Mouse (Mus musculus) adrenal gland, postnatal 10 days (tissue): ENCODE results near the gene Arrdc1. TPM values are rescaled to one million over a fixed set of nuclear protein-coding genes. Genes with fewer than 3 reads are reported as not detected.
A peak's percentile ranks its signal among the peaks of the same experiment; 100 is the strongest.

ENCODE experiments used
- DNase-seq: peaks from one replicate; pipeline ENCODE4 v3.0.0; 2021; ENCODE audit warnings: mixed read lengths
- total RNA-seq, 2 experiments: library from RNA; stranded (reverse); gene quantifications; 2 replicates each; pipeline ENCODE4 v1.2.3; 2021

Gene Arrdc1
- total RNA-seq, 2 experiments from 2014 or later = 14.2 to 25.4 TPM

DNA sequence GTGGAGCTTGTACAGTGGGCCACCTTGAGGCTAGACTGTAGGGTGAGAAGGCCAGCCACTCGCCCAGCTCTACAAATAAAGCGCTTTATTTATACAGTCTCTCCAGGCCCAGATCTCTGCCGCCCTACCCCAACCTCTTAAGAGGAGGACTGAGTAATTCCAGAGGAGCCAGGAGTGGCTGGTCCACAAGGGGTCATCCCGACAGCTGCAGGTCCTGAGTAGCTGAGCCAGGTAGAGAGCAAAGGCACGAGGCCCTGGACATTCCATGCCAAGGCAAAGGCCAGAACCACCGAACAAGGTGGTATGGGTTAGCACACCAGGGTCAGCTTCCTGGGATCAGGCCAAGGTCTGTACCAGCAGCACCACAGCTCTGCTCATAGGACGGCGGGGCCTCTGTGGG is 9.8 kb downstream of the Arrdc1 start:
- DNase-seq = no peak

DNA sequence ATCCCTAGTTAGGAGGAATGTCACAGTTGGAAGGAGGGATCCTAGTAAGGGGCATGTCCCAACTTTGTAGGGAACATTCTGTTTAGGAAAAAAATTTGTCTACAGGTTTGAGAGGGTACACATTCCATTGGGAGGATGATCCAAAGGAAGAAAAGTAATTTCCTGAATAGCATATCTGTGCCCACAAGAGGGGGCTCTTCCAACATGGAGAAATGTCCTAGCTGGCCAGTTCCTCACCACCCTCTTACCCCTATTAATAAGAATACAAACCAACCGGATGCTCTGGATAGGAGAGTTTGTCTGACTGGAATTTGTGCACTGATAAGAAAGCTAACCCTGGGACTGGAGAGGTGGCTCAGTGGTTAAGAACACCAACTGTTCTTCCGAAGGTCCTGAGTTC is 11.5 kb downstream of the Arrdc1 start:
- peak; percentile 33 for DNase-seq

DNA sequence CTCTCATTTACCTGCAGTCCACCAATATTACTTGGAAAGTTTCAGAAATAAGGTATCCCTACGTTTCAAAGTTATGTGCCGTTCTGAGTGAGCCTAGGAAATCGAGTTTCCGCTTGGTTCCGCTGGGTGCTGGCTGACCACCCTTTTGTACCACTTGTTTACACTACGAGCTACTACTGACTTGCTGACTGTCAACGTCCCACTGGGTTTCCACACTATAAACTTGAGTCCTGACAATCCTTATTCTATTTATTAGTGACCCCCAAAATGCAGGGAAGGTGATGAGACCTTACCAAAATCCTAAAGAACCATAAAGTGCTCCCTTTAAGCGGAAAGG is 15.2 kb downstream of the Arrdc1 start:
- DNase-seq = no peak

DNA sequence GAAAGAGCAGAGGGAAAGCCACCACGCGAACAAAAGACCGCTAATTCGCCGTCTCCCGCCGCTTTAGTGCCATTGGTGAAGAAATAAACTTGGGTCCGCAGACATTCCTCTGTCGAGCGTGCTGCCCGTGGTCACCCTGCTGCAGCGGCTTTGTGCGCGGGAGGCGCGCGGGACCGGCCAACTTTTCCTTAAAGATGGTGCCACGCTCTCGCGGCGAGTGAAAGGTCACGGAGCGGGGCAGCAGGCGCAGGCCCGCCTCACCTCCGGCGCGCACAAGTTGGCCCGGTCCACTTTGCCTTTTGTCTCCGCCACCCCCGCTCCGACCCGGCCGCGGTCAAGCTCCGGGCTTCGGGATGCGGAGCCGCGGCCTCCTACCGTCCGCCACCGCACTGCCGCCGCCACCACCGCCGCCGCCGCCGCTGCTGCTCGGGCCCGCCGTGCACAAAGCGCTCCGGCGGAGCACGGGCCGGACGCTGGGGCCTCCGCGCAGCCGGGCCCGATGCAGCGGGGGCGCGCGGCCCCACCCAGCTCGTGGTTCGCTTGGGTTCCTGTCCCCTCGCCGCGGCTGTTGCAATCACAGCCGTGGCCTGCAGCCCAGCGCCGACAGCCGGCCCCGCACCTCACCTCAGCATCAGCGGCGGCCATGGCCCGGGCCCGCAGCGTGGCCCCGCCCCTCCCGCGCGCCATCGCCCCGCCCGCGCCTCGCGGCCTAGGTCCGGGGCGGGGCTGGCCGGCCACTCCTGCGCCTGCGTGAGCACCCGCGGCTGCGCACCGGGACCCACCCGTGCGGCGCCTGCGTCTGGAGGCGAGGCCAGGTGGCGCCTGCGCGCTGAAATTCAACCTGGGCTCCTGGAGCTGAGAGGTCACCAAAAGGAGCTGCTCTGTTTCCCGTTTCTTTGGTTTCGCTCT is 15.9 kb downstream of the Arrdc1 start, which contains the start of gene Ehmt1:
TSS of gene Ehmt1 (minus strand) at position 685 of the 909 bp plus-strand sequence.
- DNase-seq = peak; percentile 97

DNA sequence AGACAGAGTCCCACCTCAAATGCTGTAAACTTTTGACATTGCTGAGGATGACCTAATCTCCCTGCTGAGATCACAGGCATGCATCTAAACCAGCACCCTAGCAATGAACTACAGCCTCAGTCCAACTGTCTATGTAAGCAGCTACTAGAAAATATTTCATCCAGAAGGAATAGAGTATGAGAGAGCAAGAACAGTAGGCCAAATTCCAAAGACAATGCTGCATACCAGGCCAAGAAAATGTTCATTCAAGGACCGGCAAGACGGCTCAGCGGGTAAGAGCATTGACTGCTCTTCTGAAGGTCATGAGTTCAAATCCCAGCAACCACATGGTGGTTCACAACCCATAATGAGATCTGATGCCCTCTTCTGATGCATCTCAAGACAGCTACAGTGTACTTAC is 20.3 kb downstream of the Arrdc1 start:
- no peak for DNase-seq

DNA sequence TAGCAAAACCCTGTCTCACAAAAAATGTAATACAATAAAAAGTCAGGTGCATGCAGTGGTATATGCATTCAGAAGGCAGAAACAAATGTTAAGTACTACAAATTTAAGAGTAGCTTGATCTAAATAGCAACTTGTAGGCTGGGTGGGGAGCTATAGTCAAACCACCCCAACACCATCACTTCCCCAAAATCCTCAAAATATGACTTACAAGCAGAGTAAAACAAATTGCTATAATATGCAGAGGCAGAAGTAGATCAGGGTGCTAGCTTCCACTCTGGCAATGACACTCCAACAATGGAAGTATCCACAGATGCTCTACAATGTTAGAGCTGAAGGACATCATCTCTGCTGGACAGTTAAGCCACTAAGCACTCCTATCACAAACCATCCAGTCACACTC is 22.5 kb downstream of the Arrdc1 start:
- no peak for DNase-seq

DNA sequence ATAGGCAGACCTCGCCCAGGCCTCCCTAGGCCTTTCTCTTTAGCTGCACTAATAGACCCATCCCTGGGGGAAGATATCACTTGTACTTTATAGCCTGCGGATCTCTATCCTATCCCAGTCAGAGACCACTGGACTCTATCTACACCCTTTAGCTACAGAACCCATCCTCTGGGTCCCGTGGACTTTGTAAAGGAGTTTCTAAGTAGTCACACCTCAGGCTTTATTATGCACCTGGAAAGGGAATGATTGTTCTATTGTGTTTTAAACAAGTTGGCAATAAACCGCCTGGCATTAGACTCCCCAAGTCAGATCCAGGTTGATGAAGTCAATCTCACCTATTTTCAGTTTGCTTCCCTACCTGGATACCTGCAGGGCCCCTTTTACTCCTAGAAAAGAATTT is 22.9 kb downstream of the Arrdc1 start:
- DNase-seq = no peak

DNA sequence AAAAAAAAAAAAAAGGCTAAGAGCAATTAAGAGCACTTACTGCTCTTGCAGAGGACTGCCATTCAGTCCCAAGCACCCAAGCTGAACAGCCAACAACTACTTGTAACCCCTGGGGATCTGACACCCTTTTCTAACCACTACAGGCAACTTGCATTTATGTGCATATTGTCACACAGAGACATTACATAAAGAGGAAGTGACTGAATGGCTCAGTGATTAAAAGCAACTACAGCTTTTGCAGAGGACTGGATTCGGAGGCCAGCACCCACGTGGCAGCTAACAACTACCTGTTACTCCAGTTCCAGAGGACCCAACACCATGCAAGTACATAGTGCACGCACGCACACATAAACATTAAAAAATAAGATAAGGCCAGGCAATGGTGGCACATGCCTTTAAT is 24.6 kb downstream of the Arrdc1 start:
- no peak for DNase-seq

DNA sequence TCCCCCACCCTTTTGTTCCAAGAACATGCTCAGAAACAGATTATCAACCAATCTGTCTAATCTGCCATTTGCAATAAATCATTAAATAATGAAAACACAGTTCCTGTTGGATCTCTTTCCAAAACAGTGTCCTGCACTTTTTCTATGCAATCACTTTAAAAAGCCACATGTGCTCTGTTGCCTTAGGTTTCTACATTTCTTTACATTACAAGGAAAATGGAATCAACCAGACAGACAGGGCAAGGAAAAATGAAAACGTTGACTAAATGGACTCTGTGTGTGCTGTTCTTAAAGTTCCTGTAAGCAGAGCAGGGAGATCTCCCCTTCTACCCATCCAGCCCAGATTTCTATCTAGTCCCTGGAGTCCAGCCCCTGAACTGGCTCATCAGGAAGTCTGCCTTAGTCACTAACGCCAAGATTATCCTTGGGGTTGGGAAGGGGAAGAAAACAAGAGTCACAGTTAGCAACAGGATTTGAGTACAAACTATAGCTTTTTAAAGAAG is 29.3 kb downstream of the Arrdc1 start:
- no peak for DNase-seq

DNA sequence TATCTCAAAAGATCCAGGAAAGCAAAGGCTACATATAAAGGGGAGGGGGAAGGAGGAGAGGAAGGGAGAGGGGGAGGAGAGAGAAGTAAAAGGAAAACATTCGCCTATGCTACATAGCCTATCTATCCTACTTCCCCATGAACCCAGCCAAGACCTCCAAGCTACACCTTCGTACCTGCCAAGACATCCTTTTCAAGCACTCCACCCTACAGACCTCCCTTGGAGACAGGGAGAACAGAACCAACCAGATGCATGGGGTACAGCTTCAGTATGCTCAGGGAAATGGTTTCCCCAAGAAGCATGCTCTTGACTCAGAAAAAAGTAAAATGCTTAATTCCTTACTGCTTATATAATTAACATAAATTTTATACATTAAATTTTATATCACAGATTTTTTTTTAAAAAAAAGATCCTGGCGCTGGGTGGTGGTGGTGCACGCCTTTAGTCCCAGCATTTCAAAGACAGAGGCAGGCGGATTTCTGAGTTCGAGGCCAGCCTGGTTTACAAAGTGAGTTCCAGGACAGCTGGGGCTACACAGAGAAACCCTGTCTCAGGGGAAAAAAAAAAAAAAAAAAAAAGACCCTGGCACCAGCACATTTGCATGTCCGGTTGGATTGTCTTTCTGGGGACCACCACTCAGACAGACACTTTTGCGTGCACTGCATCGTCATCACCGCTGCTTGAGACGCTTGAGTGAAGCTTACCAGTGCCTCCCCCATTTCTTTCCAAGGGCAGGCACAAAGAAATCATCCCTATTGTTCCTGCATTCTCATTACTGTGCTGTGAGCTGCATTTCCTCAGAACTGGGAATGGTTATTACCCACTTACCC is 30.0 kb downstream of the Arrdc1 start:
- DNase-seq = no peak

DNA sequence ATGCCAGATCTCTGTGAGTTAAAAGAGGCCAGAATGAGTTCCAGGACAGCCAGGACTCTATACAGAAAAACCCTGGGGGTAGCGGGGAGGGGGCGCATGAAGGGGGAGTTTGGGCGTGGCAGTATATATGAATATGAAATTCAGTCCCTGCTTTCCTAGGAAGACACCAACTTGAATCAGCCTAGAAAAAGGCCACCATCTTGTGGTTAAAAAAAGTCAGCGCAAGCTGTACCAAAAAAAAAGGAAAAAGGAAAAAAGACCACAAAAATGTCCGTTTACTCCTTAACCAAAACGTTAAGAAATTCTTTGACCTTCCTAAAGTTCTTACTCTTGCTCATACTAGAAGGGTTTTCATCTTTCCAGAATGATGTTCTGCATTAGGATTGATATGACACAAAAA is 32.1 kb downstream of the Arrdc1 start:
- DNase-seq = no peak

DNA sequence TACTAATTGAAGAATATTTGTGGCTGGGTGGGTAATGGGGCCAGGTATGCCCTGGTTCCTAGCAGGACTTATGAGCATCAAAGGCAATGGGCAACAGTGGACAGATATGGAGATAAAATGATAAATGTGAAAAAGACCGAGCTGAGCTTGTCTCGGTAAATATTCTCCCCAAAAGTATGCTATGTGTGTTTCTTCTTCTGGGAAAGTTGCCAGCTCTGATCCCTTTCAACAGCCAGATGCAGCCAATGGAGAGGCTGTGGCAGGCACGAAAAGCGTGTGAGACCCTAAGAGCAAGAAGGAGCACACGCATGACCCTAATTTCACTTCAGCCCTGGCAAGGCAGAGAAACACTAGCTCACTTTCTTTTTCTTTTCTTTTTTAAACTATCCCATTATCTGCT is 34.0 kb downstream of the Arrdc1 start:
- no peak for DNase-seq

DNA sequence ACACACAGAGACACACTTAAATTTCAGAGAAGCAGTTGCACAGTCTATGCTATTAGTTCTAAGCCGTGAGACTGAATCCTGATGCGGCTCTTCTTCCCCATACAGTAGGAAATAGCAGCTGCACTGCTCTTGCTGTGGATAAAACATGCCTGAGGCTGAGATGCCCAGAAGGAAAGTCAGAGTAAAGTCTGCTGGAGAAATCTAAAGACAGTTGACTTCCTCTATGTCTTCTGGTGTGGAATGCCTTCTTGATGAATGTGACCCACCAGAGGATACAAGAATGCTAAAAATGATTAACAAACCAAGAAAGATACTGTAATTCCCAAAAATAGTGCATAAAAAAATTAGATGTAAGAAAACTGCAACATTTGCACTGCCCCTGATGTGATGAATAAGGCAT is 35.8 kb downstream of the Arrdc1 start:
- no peak for DNase-seq

DNA sequence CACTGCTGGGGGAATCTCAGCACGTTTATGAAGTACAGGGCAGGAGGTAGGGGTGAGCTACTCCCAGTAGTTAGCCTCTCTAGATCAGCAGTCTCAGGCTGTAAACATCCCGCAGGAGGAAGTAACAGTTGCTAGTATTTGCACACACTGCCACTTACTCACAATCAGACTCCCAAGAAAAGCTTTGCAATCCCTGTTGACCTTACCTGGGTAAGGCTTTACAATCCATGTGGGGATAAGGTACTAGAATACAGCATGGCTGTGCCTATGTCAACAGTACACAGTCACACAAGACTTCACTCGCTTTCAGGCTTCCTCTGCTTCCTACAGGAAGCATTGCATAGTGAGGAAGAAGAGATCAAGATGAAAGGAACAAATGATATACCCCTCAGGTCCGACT is 38.3 kb downstream of the Arrdc1 start:
- no peak for DNase-seq

DNA sequence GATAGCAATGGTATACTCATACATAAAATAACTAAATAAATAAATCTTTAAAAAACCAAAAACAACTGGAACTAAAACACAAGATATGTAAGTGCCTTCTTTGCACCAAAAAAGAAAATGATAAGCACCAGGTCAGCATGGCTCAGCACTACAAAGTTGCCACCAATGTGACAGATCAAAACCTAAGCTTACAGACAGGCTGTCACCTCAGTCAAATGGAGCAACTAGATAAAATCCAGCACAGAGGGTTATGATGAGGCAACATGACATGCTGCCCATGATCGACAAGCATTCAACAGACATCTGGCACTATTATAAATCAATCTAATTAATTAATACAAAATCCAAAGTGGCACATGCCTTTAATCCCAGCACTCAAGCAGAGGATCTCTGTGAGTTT is 40.8 kb downstream of the Arrdc1 start:
- DNase-seq = no peak

DNA sequence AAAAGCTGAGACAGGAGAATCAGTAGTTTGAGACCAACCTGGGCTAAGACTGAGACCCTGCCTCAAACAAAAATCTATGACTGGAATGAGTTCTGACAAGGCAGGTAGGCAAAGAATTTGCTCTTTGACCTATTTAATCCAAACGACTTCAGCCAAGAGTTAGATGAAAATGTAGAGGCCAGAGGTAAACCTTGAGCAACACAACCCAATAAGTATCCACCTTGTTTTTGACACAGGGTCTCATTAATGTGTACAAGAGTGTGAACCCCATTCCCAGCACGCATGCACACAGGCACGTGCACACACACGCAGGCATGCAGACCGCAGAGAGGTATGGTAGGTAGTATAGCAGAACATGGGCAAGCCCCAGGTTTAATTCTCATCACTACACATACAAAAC is 42.7 kb downstream of the Arrdc1 start:
- DNase-seq = no peak

DNA sequence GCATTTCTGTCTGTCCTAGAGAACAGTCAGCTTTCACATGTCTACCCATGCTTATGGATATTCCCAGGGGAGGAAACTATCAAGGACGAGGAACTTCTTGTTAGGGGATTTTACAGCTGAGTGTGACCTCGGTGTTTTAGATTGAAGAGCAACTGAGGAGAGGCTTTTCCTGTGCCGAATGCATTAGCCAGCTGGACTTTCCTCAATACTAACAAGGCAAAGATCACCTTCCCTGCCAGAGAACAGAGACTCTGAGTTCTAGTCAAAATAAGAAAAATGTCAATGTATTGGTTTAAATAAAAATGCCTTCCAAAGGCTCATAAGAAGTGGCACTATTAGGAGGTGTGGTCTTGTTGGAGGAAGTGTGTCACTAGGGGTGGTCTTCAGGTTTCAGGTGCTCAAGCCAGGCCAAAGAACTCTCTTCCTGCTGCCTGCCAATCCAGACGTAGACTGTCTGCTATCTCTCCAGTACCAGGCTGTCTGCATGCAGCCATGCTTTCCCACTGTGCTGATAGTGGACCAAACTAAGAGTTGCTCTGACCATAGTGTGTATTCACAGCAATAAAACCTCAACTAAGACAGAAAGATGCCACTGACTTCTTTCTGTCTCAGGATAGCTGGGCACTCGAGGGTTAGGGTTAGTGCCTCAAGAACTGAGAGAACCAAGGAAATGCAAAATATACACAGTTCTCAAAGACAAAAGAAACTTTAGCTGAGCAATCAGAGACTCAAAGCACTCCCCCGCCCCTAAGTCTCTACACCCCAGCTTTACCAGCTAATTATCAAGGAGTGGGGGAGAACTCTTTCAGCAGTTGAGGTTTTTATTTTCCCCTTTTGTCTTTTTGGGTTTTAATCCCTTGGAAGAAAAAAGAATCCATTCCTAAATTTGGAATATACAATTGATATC is 44.3 kb downstream of the Arrdc1 start:
- DNase-seq = no peak

DNA sequence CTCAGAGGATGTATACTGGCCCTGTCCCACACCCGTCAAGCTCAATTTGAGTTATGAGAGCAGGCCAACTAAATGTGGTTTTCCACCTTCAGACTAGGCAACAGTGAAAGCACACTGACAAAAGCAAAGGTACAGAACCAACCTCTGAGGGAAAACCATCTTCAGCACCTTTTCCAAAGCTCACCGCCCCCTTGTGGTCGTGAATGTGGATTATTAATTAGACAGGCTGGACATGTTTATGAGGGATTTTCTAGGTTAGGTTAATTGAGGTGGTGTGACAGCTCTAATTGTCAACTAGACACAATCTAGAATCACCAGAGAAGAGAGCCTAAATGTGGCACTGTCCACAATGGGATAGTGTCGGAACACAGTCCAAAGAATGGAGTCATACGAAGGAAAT is 46.2 kb downstream of the Arrdc1 start:
- no peak for DNase-seq

DNA sequence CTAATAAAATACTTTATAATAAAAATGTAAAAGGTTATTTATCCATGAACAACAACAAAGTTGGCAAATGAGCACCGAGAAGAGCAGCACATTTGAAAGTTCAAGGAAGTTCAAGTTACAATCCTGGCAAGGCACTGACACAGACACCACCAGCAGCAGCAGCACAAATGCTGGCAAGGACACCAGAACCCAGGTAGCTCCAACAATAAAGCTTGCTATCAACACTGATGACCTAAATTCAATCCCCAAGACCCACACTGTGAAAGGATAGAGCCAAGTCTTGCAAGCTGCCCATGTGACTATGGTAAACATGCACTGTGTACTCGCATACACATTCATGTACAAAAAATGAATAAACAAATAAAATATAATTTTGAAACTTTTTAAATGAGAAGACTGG is 54.4 kb downstream of the Arrdc1 start:
- no peak for DNase-seq
